In genomic region chr6:29143608-29144007, GRCm38 (mm10) we compare ENCODE assay signal across 8 mouse cellular contexts. TPM values are rescaled to one million over a fixed set of nuclear protein-coding genes. Genes with fewer than 3 reads are reported as not detected.
DNase-seq lines count a peak whose midpoint lies in the region; ATAC-seq and TF ChIP-seq lines count a peak whose summit lies in the region.

No protein-coding gene starts in this region.

- H3K4me3 ChIP-seq in embryonic facial prominence, embryonic 11.5 days (ENCODE audit: low read depth, low read length): no peak overlapping the region
- H3K4me3 ChIP-seq in lung, embryonic 14.5 days (ENCODE audit: low read depth, low read length): no peak overlapping the region

- ATAC-seq in embryonic facial prominence, embryonic 11.5 days (replicated peaks; ENCODE audit: insufficient number of reproducible peaks, low FRiP score, low TSS enrichment, low read depth): no peak
- no peak for ATAC-seq in lung, embryonic 14.5 days (ENCODE audit: insufficient read depth)

- TF ChIP-seq CTCF in lung, embryonic 14.5 days (IDR thresholded peaks at IDR 0.05; ENCODE audit: low read depth): peak; percentile 79

- no peaks in the 10 kb centered on the region for H3K4me1 ChIP-seq in embryonic facial prominence, embryonic 11.5 days (ENCODE audit: control insufficient read depth, insufficient read depth, low read length)
- no peaks in the 10 kb centered on the region for H3K4me1 ChIP-seq in lung, embryonic 14.5 days (ENCODE audit: insufficient read depth)

- no peak overlapping the region for H3K9ac ChIP-seq in embryonic facial prominence, embryonic 11.5 days (replicated peaks; ENCODE audit: low read length)
- H3K9ac ChIP-seq in lung, embryonic 14.5 days: no peak overlapping the region

- no peaks in the 10 kb centered on the region for H3K27me3 ChIP-seq in embryonic facial prominence, embryonic 11.5 days (ENCODE audit: control insufficient read depth, insufficient read depth, low read length)
- no peaks in the 10 kb centered on the region for H3K27me3 ChIP-seq in lung, embryonic 14.5 days (ENCODE audit: insufficient read depth, low read length)

- no peaks in the 10 kb centered on the region for H3K9me3 ChIP-seq in embryonic facial prominence, embryonic 11.5 days (replicated peaks; ENCODE audit: control insufficient read depth, low read length)
- no peaks in the 10 kb centered on the region for H3K9me3 ChIP-seq in lung, embryonic 14.5 days (ENCODE audit: low read depth, low read length)

- H3K27ac ChIP-seq in embryonic facial prominence, embryonic 11.5 days (replicated peaks; ENCODE audit: low read depth, low read length): no peak overlapping the region
- H3K27ac ChIP-seq in lung, embryonic 14.5 days (ENCODE audit: low read depth): no peak overlapping the region

- H3K4me2 ChIP-seq in embryonic facial prominence, embryonic 11.5 days (ENCODE audit: low read depth, low read length): no peak overlapping the region
- no peak overlapping the region for H3K4me2 ChIP-seq in lung, embryonic 14.5 days

- peak; percentile 58 for DNase-seq in gastrocnemius, adult 18-20 months (ENCODE audit: low spot score)
- no peak for DNase-seq in gastrocnemius, adult 8-10 months (ENCODE audit: low spot score in 2 of 2)
- DNase-seq in 3T3-L1 (ENCODE audit: low read depth, low spot score): peak; percentile 83
- DNase-seq in adrenal gland, postnatal 14 days: peak; percentile 82
- DNase-seq in embryonic facial prominence, embryonic 11.5 days (ENCODE audit: low spot score): peak; percentile 74
- peak; percentile 59 for DNase-seq in induced T-regulatory cell, adult 2 months (ENCODE audit: low read depth)
- peak; percentile 78 for DNase-seq in lung, embryonic 14.5 days
- DNase-seq in right cerebral cortex, postnatal 25 days: peak; percentile 56

- no peaks in the 10 kb centered on the region; the same call in 1 of the 2 replicates for H3K36me3 ChIP-seq in embryonic facial prominence, embryonic 11.5 days (replicated peaks; ENCODE audit: control insufficient read depth, insufficient read depth, low read depth, low read length)
- H3K36me3 ChIP-seq in lung, embryonic 14.5 days (ENCODE audit: insufficient read depth): peaks cover 27% of the 10 kb centered on the region

- WGBS in embryonic facial prominence, embryonic 11.5 days: 44% methylated on average over 5 of the region's 5 CpGs
- WGBS in lung, embryonic 14.5 days: 38% methylated on average over 5 of the region's 5 CpGs

RNA-seq across cellular contexts. Expression of gene Rbm28, which starts 21.2 kb away (rescaled TPM):
- total RNA-seq in gastrocnemius, adult 18-20 months (2021): 10 to 100 TPM; 12.9 to 15.2 TPM
- total RNA-seq in gastrocnemius, adult 8-10 months (2022): 10 to 100 TPM; 10.7 to 15.9 (median 14.8) TPM
- total RNA-seq in adrenal gland, postnatal 14 days (2021): 29.7 and 31.8 TPM in 2 replicates
- 60.7 and 64.8 TPM in 2 replicates for polyA plus RNA-seq in embryonic facial prominence, embryonic 11.5 days (2014; fragmentation: Nextera tagmentation; extraction: Ambion mirVana)
- polyA plus RNA-seq in lung, embryonic 14.5 days (2014; fragmentation: Nextera tagmentation; extraction: Ambion mirVana): 50.9 and 55.1 TPM in 2 replicates

RNA-seq across cellular contexts. Expression of gene Prrt4, which starts 35.8 kb away (rescaled TPM):
- total RNA-seq in gastrocnemius, adult 18-20 months (2021): under 1 TPM; 0.30 to 1.00 TPM
- total RNA-seq in gastrocnemius, adult 8-10 months (2022): under 1 TPM; 0.46 to 0.70 (median 0.53) TPM
- 4.9 and 5.1 TPM in 2 replicates for total RNA-seq in adrenal gland, postnatal 14 days (2021)
- polyA plus RNA-seq in embryonic facial prominence, embryonic 11.5 days (2014; fragmentation: Nextera tagmentation; extraction: Ambion mirVana): 1.3 and 1.5 TPM in 2 replicates
- 0.93 and 1.2 TPM in 2 replicates for polyA plus RNA-seq in lung, embryonic 14.5 days (2014; fragmentation: Nextera tagmentation; extraction: Ambion mirVana)

Comparison
In these comparisons a context has a peak if more than half of its experiments do, and no peak if none do; other contexts are left out.
1. DNase-seq: peak in gastrocnemius, adult 18-20 months (single experiment), 3T3-L1 (single experiment), adrenal gland, postnatal 14 days (single experiment), embryonic facial prominence, embryonic 11.5 days (single experiment), induced T-regulatory cell, adult 2 months (single experiment), lung, embryonic 14.5 days (single experiment) and right cerebral cortex, postnatal 25 days (single experiment); none in gastrocnemius, adult 8-10 months (0 of 2).